Mouse (Mus musculus): ENCODE data around the gene Ccdc93.

The Ccdc93 gene

GRCm38 (mm10) chr1:121527061-121527460, 96.2 kb downstream of the Ccdc93 start:
- DNase-seq (ENCODE audit: low spot score) = no peak

GRCm38 (mm10) chr1:121527600-121528398, 97.0 kb downstream of the Ccdc93 start:
- no peak for DNase-seq (ENCODE audit: low spot score)

DNA sequence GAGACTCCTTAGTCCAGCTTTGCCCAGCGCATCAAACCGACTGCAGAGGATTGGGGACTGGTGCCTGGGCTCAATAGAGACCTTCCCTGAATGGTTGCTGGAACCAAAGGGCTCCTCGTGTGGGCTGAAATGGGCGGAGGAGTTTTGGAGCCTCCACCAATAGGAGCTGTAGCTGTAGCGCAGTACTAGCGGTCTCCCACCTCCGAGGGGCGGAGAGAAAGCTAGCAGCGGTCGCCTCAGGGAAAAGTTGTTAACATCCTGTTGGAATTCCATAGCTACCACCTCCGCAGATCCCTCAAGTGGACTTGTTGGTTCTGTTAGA, 97.5 kb downstream of the Ccdc93 start, which contains the start of gene Htr5b:
Gene Htr5b, minus strand, starts transcription at position 67 of the 322 bp plus-strand sequence.
- no peak for DNase-seq (ENCODE audit: low spot score)

GRCm38 (mm10) chr1:121529286-121529685, 98.4 kb downstream of the Ccdc93 start:
- no peak for DNase-seq (ENCODE audit: low spot score)

DNA sequence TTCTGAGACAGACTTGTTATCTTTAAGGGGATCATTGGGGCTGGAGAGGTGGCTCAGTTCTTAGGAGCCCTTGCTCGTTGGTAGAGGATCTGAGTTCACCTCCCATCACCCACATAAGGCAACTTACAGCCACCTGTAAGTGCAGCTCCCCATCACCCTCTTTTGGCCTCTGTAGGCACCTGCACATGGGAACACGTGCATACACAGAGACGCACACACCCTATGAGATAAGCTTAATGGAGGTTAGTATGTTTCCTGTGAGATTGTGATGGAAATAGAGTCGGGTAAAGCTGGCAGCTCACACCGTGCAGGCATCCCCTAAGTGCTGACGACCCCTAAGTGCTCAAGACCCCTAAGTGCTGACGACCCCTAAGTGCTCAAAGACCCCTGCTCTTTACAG, 100.6 kb downstream of the Ccdc93 start:
- no peak for DNase-seq (ENCODE audit: low spot score)

GRCm38 (mm10) chr1:121540361-121540760, 109.5 kb downstream of the Ccdc93 start:
- DNase-seq (ENCODE audit: low spot score) = no peak

- no peak for DNase-seq (ENCODE audit: low spot score)
Measured at GRCm38 (mm10) chr1:121546844-121547243, 116.0 kb downstream of the Ccdc93 start.

DNA sequence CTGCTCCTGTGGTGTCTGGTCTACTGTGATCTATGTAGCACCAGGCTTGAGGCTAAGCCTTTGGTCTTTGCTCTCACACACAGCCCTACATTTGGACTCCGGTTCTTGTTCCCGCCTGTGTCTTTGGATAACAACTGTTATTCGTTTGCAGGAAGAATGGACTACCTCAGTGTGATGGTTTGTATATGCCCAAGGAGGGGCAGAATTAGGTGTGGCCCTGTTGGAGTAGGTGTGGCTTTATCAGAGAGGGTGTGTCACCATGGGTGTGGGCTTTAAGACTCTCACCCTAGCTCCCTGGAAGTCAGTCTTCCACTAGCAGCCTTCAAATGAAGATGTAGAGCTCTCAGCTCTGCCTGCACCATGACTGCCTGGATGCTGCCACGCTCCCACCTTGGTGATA, 117.8 kb downstream of the Ccdc93 start:
- no peak for DNase-seq (ENCODE audit: low spot score)

DNA sequence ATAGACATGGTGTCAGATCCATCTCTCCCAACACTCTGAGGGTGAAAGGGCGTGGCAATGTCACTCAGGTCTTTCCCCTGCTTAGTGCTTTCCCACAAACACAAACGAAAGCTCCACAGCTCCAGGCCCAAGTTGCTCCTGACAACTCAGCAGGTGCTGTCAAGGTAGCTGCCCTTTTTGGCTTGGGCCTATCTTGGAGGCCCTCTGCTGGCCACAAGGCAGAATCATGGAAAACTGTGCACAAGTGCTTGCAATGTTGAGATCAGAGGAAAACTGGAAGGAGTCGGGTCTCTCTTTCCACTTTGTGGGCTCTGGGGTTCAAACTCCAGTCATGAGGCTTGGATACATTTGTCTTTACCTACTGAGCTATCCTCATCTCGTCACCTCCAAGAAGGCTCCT, 118.6 kb downstream of the Ccdc93 start:
- no peak for DNase-seq (ENCODE audit: low spot score)

GRCm38 (mm10) chr1:121550801-121551456, 120.1 kb downstream of the Ccdc93 start:
- no peak for DNase-seq (ENCODE audit: low spot score)

- no peak for DNase-seq (ENCODE audit: low spot score)
Measured at GRCm38 (mm10) chr1:121551457-121551835, 120.6 kb downstream of the Ccdc93 start.

Data from layer of hippocampus, adult 9-10 months (tissue).